In the genomic region with DNA sequence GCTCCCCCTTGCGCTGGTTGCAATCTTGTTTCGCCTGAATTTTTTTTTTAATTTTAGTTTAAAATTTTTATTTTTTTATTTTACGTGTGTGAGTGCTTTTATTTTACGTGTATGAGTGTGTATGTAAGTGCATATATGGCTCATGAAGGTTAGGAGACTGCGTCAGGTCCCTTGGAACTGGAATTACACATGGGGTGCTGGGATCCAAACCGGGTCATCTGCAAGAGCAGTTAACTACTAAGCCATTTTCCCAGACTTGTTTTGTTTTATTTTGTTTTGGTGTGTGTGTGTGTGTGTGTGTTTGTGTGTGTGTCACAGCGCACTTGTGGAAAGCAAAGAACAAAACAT, we compare ENCODE assay signal across 8 mouse cellular contexts. TPM values are rescaled to one million over a fixed set of nuclear protein-coding genes. Genes with fewer than 3 reads are reported as not detected.
DNase-seq lines count a peak whose midpoint lies in the region; ATAC-seq and TF ChIP-seq lines count a peak whose summit lies in the region.

No protein-coding gene starts in this region.

- no peaks in the 10 kb centered on the region; the same call in 1 of the 2 replicates for H3K36me3 ChIP-seq in kidney, embryonic 14.5 days (ENCODE audit: control insufficient read depth, insufficient read depth, low read length)
- H3K36me3 ChIP-seq in hindbrain, postnatal 0 days (ENCODE audit: insufficient read depth, low read length), result no peaks in the 10 kb centered on the region
- peaks cover 8% of the 10 kb centered on the region; the same call in 1 of the 2 replicates for H3K36me3 ChIP-seq in midbrain, postnatal 0 days (ENCODE audit: insufficient read depth, low read length)

- H3K9me3 ChIP-seq in kidney, embryonic 14.5 days (ENCODE audit: control insufficient read depth, low read length), result no peaks in the 10 kb centered on the region
- no peaks in the 10 kb centered on the region for H3K9me3 ChIP-seq in hindbrain, postnatal 0 days (ENCODE audit: low read length)
- H3K9me3 ChIP-seq in midbrain, postnatal 0 days (ENCODE audit: low read length), result no peaks in the 10 kb centered on the region

- no peak overlapping the region for H3K27ac ChIP-seq in kidney, embryonic 14.5 days (ENCODE audit: low read depth, low read length)
- H3K27ac ChIP-seq in brown adipose tissue, adult 24 weeks (replicated peaks; ENCODE audit: low read depth, low read length), result no peak overlapping the region
- H3K27ac ChIP-seq in hindbrain, postnatal 0 days, result peak overlapping the region; percentile 77; the same call in 1 of the 2 replicates
- H3K27ac ChIP-seq in midbrain, postnatal 0 days (ENCODE audit: low read depth, low read length), result no peak overlapping the region

- no peak for ATAC-seq in kidney, embryonic 14.5 days (ENCODE audit: low FRiP score, low TSS enrichment)
- ATAC-seq in hindbrain, postnatal 0 days, result no peak
- ATAC-seq in midbrain, postnatal 0 days (ENCODE audit: low FRiP score), result no peak
- no peak for ATAC-seq in monocyte, adult 5-6 weeks (replicated peaks; ENCODE audit: insufficient number of reproducible peaks, low FRiP score, low TSS enrichment, poor library complexity, severe bottlenecking)

- no peak for TF ChIP-seq CTCF in hindbrain, postnatal 0 days (IDR thresholded peaks at IDR 0.05; ENCODE audit: low read depth)
- no peak for TF ChIP-seq CTCF in midbrain, postnatal 0 days (IDR thresholded peaks at IDR 0.05)

- DNase-seq in kidney, postnatal 10 days, result no peak
- DNase-seq in hindbrain, postnatal 0 days (ENCODE audit: low spot score), result no peak
- DNase-seq in midbrain, postnatal 0 days (ENCODE audit: low spot score), result no peak
- DNase-seq in adrenal gland, postnatal 4 days (ENCODE audit: low spot score in 2 of 2), result no peak
- no peak for DNase-seq in kidney, postnatal 4 days

- WGBS in kidney, embryonic 14.5 days, result 38% methylated on average over 7 of the region's 7 CpGs
- 33% methylated on average over 7 of the region's 7 CpGs for WGBS in hindbrain, postnatal 0 days
- WGBS in midbrain, postnatal 0 days, result 39% methylated on average over 7 of the region's 7 CpGs

- peak overlapping the region; percentile 78 for H3K4me3 ChIP-seq in kidney, embryonic 14.5 days (ENCODE audit: low read length)
- H3K4me3 ChIP-seq in brown adipose tissue, adult 24 weeks (ENCODE audit: insufficient read depth, low read depth, low read length), result peak overlapping the region; percentile 44
- peak overlapping the region; percentile 71 for H3K4me3 ChIP-seq in hindbrain, postnatal 0 days (ENCODE audit: low read length)
- peak overlapping the region; percentile 75 for H3K4me3 ChIP-seq in midbrain, postnatal 0 days (ENCODE audit: low read depth, low read length)

- H3K4me2 ChIP-seq in kidney, embryonic 14.5 days (replicated peaks; ENCODE audit: low read depth, low read length), result peak overlapping the region; percentile 68
- H3K4me2 ChIP-seq in hindbrain, postnatal 0 days (ENCODE audit: low read depth, low read length), result peak overlapping the region; percentile 64
- H3K4me2 ChIP-seq in midbrain, postnatal 0 days (ENCODE audit: low read depth, low read length, poor library complexity, severe bottlenecking), result peak overlapping the region; percentile 80

- H3K9ac ChIP-seq in kidney, embryonic 14.5 days (ENCODE audit: low read depth, low read length), result peak overlapping the region; percentile 77
- peak overlapping the region; percentile 76 for H3K9ac ChIP-seq in hindbrain, postnatal 0 days (replicated peaks; ENCODE audit: low read length)
- peak overlapping the region; percentile 72 for H3K9ac ChIP-seq in midbrain, postnatal 0 days (replicated peaks; ENCODE audit: low read length, poor library complexity, severe bottlenecking)

- H3K27me3 ChIP-seq in kidney, embryonic 14.5 days (ENCODE audit: control insufficient read depth, insufficient read depth, low read length), result no peaks in the 10 kb centered on the region
- no peaks in the 10 kb centered on the region for H3K27me3 ChIP-seq in hindbrain, postnatal 0 days (ENCODE audit: insufficient read depth, low read length)
- no peaks in the 10 kb centered on the region for H3K27me3 ChIP-seq in midbrain, postnatal 0 days (ENCODE audit: insufficient read depth, low read length)

- H3K4me1 ChIP-seq in kidney, embryonic 14.5 days (ENCODE audit: control insufficient read depth, insufficient read depth, low read length), result peaks cover 13% of the 10 kb centered on the region
- peaks cover 12% of the 10 kb centered on the region; the same call in 1 of the 2 replicates for H3K4me1 ChIP-seq in brown adipose tissue, adult 24 weeks (ENCODE audit: control insufficient read depth, insufficient read depth, insufficient read length, low read length)
- peaks cover 14% of the 10 kb centered on the region; the same call in 1 of the 2 replicates for H3K4me1 ChIP-seq in hindbrain, postnatal 0 days (ENCODE audit: insufficient read depth, low read length)
- H3K4me1 ChIP-seq in midbrain, postnatal 0 days (ENCODE audit: insufficient read depth, low read length), result peaks cover 8% of the 10 kb centered on the region

RNA-seq across cellular contexts. Expression of a gene that starts 0.4 kb away (rescaled TPM):
- polyA plus RNA-seq in kidney, embryonic 14.5 days (2014; fragmentation: Nextera tagmentation; extraction: Ambion mirVana), result 34.6 and 42.3 TPM in 2 replicates
- polyA plus RNA-seq in brown adipose tissue, adult 24 weeks (2012; ENCODE audit: insufficient read depth, insufficient read length, missing spikeins), result 7.0 and 7.7 TPM in 2 replicates
- total RNA-seq in hindbrain, postnatal 0 days (2014; rRNA removed), result 56.9 and 60.6 TPM in 2 replicates
- 31.3 and 32.6 TPM in 2 replicates for polyA plus RNA-seq in hindbrain, postnatal 0 days (2015; fragmentation: Nextera tagmentation; extraction: Ambion mirVana)
- 50.5 and 56.4 TPM in 2 replicates for total RNA-seq in midbrain, postnatal 0 days (2014; rRNA removed)
- 39.1 and 40.1 TPM in 2 replicates for polyA plus RNA-seq in midbrain, postnatal 0 days (2015; fragmentation: Nextera tagmentation; extraction: Ambion mirVana)
- 2.7 to 4.9 TPM (median 2.8 TPM) in 3 replicates for total RNA-seq in monocyte, adult 5-6 weeks (2017)
- total RNA-seq in adrenal gland, postnatal 4 days (2021), result 10 to 100 TPM; 26.1 to 26.8 TPM

RNA-seq across cellular contexts. Expression of a gene that starts 31.8 kb away (rescaled TPM):
- 29.3 and 43.7 TPM in 2 replicates for polyA plus RNA-seq in kidney, embryonic 14.5 days (2014; fragmentation: Nextera tagmentation; extraction: Ambion mirVana)
- polyA plus RNA-seq in brown adipose tissue, adult 24 weeks (2012; ENCODE audit: insufficient read depth, insufficient read length, missing spikeins), result 29.1 and 29.6 TPM in 2 replicates
- 50.1 and 54.2 TPM in 2 replicates for total RNA-seq in hindbrain, postnatal 0 days (2014; rRNA removed)
- 35.2 and 36.9 TPM in 2 replicates for polyA plus RNA-seq in hindbrain, postnatal 0 days (2015; fragmentation: Nextera tagmentation; extraction: Ambion mirVana)
- total RNA-seq in midbrain, postnatal 0 days (2014; rRNA removed), result 43.9 and 44.4 TPM in 2 replicates
- 34.6 and 35.9 TPM in 2 replicates for polyA plus RNA-seq in midbrain, postnatal 0 days (2015; fragmentation: Nextera tagmentation; extraction: Ambion mirVana)
- 1.1 to 13.5 TPM (median 4.1 TPM) in 3 replicates for total RNA-seq in monocyte, adult 5-6 weeks (2017)
- 10 to 100 TPM; 38.1 to 43.3 TPM for total RNA-seq in adrenal gland, postnatal 4 days (2021)

RNA-seq across cellular contexts. Expression of a gene that starts 31.9 kb away (rescaled TPM):
- polyA plus RNA-seq in kidney, embryonic 14.5 days (2014; fragmentation: Nextera tagmentation; extraction: Ambion mirVana), result 57.8 and 60.7 TPM in 2 replicates
- 723 and 770 TPM in 2 replicates for polyA plus RNA-seq in brown adipose tissue, adult 24 weeks (2012; ENCODE audit: insufficient read depth, insufficient read length, missing spikeins)
- total RNA-seq in hindbrain, postnatal 0 days (2014; rRNA removed), result 5.0 and 9.6 TPM in 2 replicates
- polyA plus RNA-seq in hindbrain, postnatal 0 days (2015; fragmentation: Nextera tagmentation; extraction: Ambion mirVana), result 17.1 and 17.3 TPM in 2 replicates
- 5.5 and 8.0 TPM in 2 replicates for total RNA-seq in midbrain, postnatal 0 days (2014; rRNA removed)
- polyA plus RNA-seq in midbrain, postnatal 0 days (2015; fragmentation: Nextera tagmentation; extraction: Ambion mirVana), result 8.4 and 11.3 TPM in 2 replicates
- total RNA-seq in monocyte, adult 5-6 weeks (2017), result 34.9 to 79.7 TPM (median 46.3 TPM) in 3 replicates
- 100 to 1,000 TPM; 168 to 169 TPM for total RNA-seq in adrenal gland, postnatal 4 days (2021)
